Mouse (Mus musculus) liver, postnatal 0 days (tissue): ENCODE results near the gene Osbpl8.

ENCODE experiments used
- CTCF ChIP-seq: sonication (generic); IDR thresholded peaks from 2 replicates; pipeline ENCODE4 v1.5.1; 2016; ENCODE audit warnings: antibody characterized with exemption, low read depth
- EP300 ChIP-seq: IDR thresholded peaks from 2 replicates; pipeline ENCODE4 v1.6.1; 2016; ENCODE audit warnings: antibody characterized with exemption, low read depth, mild to moderate bottlenecking

DNA sequence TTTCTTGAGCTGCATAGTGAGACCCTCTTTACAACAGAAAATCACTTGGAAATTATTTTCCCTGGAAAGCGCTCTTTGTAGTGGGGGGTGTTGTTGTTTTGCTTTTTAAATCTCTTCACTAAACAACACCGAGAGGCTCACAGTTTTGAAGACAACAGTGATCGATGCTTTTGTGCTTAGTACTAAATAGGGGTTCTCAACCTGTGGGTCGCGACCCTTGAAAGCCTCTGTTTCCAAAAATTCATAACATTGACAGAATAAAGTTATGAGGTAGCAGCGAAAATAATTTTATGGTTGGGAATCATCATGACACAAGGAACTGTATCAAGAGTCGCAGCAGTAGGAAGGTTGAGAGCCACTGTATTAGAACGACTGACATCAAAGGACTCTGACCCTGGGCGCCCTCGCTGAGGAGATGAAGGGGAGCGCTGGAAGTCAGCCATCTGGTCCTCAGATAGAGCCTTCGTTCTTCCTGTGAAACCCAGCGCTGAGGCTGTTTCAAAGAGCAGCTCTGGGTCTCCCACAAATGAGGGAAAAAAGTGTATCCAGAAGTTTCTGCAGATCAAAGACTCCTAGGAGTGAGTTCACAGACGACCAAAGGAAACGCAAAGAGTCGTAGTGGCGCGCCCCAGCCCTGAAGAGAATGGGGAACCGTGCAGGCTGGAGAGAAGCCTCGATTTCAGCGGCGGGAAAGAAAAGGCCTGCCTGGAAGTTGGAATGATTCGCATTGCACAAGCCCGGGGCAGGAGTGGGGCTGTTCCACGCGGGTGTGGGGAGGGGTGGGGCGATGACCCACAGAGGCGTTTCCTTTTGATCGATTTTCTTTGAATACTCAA, 171.2 kb downstream of the Osbpl8 start:
- TF ChIP-seq CTCF (no peak), EP300 (no peak)
